Mouse (Mus musculus) liver, adult (tissue): ENCODE measurements around the gene A4gnt.

Experiments
- GATA4 ChIP-seq: IDR thresholded peaks from 2 replicates; pipeline ENCODE4 v1.6.1; 2014; ENCODE audit warnings: mild to moderate bottlenecking, low read length; ENCODE audit not compliant: insufficient replicate concordance

A4gnt gene

GRCm38 (mm10) chr9:99671603-99672002 is 59.3 kb downstream of the A4gnt start:
- no peak for TF ChIP-seq GATA4
